8 mouse cellular contexts compared by ENCODE assay signal in the genomic region with DNA sequence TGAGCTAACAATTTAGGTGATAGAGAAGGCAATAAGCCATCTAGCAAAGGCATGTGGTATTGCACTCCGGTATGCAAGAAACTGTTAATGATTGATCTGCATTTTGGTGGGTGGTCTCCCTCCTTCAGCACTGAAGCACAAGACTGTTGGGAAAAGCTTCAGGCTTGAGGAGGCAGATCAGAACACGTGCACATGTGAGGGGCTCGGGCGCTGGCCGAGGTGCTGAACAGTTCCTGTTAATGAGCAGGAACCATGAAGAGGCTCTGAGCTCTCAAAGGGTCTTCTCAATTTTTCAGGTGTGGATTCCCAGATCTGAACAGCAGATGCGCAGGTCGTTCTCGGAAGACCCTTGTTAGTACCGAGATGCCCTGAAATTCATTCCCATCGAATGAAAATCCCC. TPM values are rescaled to one million over a fixed set of nuclear protein-coding genes. Genes with fewer than 3 reads are reported as not detected.
DNase-seq lines count a peak whose midpoint lies in the region; ATAC-seq lines count a peak whose summit lies in the region.

No protein-coding gene starts in this region.

- H3K36me3 ChIP-seq in forebrain, embryonic 10.5 days (replicated peaks), result no peaks in the 10 kb centered on the region
- no peaks in the 10 kb centered on the region for H3K36me3 ChIP-seq in forebrain, embryonic 13.5 days (ENCODE audit: poor library complexity, severe bottlenecking)

- 7% methylated on average over 10 of the region's 10 CpGs for whole genome bisulfite sequencing in forebrain, embryonic 10.5 days
- WGBS in forebrain, embryonic 13.5 days, result 7% methylated on average over 10 of the region's 10 CpGs

- H3K9ac ChIP-seq in forebrain, embryonic 13.5 days, result no peak overlapping the region

- peaks cover 69% of the 10 kb centered on the region for H3K27me3 ChIP-seq in forebrain, embryonic 10.5 days (ENCODE audit: poor library complexity, severe bottlenecking)
- peaks cover 63% of the 10 kb centered on the region for H3K27me3 ChIP-seq in forebrain, embryonic 13.5 days

- H3K9me3 ChIP-seq in forebrain, embryonic 10.5 days, result no peaks in the 10 kb centered on the region
- H3K9me3 ChIP-seq in forebrain, embryonic 13.5 days (replicated peaks), result no peaks in the 10 kb centered on the region

- peak; percentile 59 for DNase-seq in forebrain, embryonic 10.5 days (ENCODE audit: extremely low spot score, low spot score)
- DNase-seq in 3T3-L1 (ENCODE audit: low read depth, low spot score) (peak; percentile 27), adipocyte (ENCODE audit: low spot score) (no peak)
- peak; percentile 56 for DNase-seq in embryo, embryonic 11.5 days (ENCODE audit: low read depth, low spot score)
- peak; percentile 65 for DNase-seq in kidney, postnatal 14 days
- DNase-seq in ovary, postnatal 14 days (ENCODE audit: low spot score), result peak; percentile 19
- DNase-seq in right cerebral cortex, postnatal 25 days, result no peak

- no peak overlapping the region for H3K27ac ChIP-seq in forebrain, embryonic 10.5 days
- no peak overlapping the region for H3K27ac ChIP-seq in forebrain, embryonic 13.5 days

- peaks cover 17% of the 10 kb centered on the region for H3K4me1 ChIP-seq in forebrain, embryonic 10.5 days
- peaks cover 15% of the 10 kb centered on the region for H3K4me1 ChIP-seq in forebrain, embryonic 13.5 days

- ATAC-seq in forebrain, embryonic 13.5 days, result no peak

- no peak overlapping the region for H3K4me2 ChIP-seq in forebrain, embryonic 13.5 days

- H3K4me3 ChIP-seq in forebrain, embryonic 10.5 days, result no peak overlapping the region
- H3K4me3 ChIP-seq in forebrain, embryonic 13.5 days, result no peak overlapping the region

RNA-seq across cellular contexts. Expression of a gene that starts 1.0 kb away (rescaled TPM):
- 0.04 TPM in 1 of 2 replicates, not detected in the other for polyA plus RNA-seq in forebrain, embryonic 10.5 days (2016; fragmentation: Nextera tagmentation; extraction: Ambion mirVana)
- polyA plus RNA-seq in forebrain, embryonic 13.5 days (2015; fragmentation: Nextera tagmentation; extraction: Ambion mirVana), result not detected in 2 replicates

RNA-seq across cellular contexts. Expression of a gene that starts 53.3 kb away (rescaled TPM):
- not detected in 2 replicates for polyA plus RNA-seq in forebrain, embryonic 10.5 days (2016; fragmentation: Nextera tagmentation; extraction: Ambion mirVana)
- polyA plus RNA-seq in forebrain, embryonic 13.5 days (2015; fragmentation: Nextera tagmentation; extraction: Ambion mirVana), result 0.05 TPM in 1 of 2 replicates, not detected in the other

Comparison
In these comparisons a context has a peak if more than half of its experiments do, and no peak if none do; other contexts are left out.
1. DNase-seq: peak in forebrain, embryonic 10.5 days (single experiment), 3T3-L1 (single experiment), embryo, embryonic 11.5 days (single experiment), kidney, postnatal 14 days (single experiment) and ovary, postnatal 14 days (single experiment); none in right cerebral cortex, postnatal 25 days (single experiment) and adipocyte (single experiment).